Mouse (Mus musculus) CD4-positive, CD25-positive, alpha-beta regulatory T cell, adult 2 months (primary cell): ENCODE data around the gene N4bp2l2.

Experiments
- DNase-seq: peaks from one replicate; pipeline ENCODE4 v3.0.0-alpha.2; 2012; ENCODE audit warnings: low read depth, low spot score

The N4bp2l2 gene

GRCm38 (mm10) chr5:150566226-150566625, 99.8 kb downstream of the N4bp2l2 start:
- no peak for DNase-seq

GRCm38 (mm10) chr5:150564426-150564825, 101.6 kb downstream of the N4bp2l2 start:
- no peak for DNase-seq

- no peak for DNase-seq
These were observed 104.2 kb downstream of the N4bp2l2 start for GRCm38 (mm10) chr5:150561783-150562182.

DNA sequence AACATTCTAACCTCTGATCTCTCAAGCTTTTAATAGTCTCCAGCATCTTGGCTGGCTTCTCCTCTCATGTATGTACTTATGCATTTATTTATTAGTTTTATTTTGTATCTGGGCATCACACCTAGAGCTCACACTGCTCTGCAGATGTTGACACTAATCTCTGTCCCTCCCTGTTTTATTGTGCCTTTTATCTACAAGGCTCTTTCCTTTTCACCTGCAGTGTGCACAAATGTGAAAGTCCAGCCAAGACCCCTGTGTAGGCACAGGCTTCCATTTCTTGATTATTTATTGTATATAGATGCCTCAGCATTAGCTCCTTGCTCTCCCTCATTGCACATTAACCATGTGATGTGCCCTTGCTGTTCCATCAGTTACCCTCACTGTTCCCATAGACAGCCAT, 104.6 kb downstream of the N4bp2l2 start:
- DNase-seq = no peak

GRCm38 (mm10) chr5:150560851-150561250, 105.1 kb downstream of the N4bp2l2 start:
- no peak for DNase-seq

DNA sequence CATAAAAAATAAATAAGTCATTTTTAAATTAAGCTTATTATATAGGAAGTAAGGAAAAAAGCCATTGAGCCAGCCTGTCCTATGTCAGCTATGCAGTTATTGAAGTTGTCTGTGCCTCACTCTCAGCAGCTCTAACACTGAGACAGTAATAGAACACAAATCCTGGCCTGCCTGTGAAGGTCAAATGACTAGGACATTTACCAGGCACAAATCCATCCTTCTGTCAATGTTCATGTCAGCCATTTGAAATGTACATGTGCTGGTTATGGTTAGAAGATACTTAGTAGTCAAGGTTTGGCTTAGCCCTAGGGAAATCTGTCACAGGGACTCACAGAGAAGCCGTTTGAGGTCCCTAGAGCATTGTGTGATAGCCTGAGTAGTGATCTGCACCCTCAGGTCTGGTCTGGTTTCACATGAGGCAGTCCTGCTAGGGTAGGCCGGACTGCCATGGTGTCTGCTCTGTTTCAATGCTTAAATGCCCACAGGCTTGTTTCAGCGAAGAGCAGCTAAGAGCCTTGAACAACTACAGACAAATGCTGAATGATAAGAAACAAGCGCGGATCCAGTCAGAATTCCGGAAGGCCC, 106.4 kb downstream of the N4bp2l2 start:
- no peak for DNase-seq
